Mouse (Mus musculus) ES-E14 (cell line): ENCODE data around the gene Asap2. TPM values are rescaled to one million over a fixed set of nuclear protein-coding genes. Genes with fewer than 3 reads are reported as not detected.

Experiments
- DNase-seq: peaks from one replicate; pipeline ENCODE4 v3.0.0-alpha.2; 2013; ENCODE audit warnings: low read depth, low spot score
- H3K27ac ChIP-seq: 2 replicates; pipeline ENCODE4 v1.5.1; 2012; ENCODE audit warnings: low read depth, mild to moderate bottlenecking, low read length, moderate library complexity, mixed read lengths; ENCODE audit not compliant: poor library complexity, insufficient read depth, severe bottlenecking
- H3K36me3 ChIP-seq: 2 replicates; pipeline ENCODE4 v1.6.1; 2012; ENCODE audit warnings: mild to moderate bottlenecking, low read length, moderate library complexity, mixed read lengths; ENCODE audit not compliant: control insufficient read depth, poor library complexity, insufficient read depth, severe bottlenecking
- H3K4me1 ChIP-seq, 2 experiments: fragments of 150-350 bp in 1 of 2; sonication (generic) in 1 of 2; 2 replicates each; pipeline ENCODE4 v1.6.1; 2012; ENCODE audit warnings: low read length in 2 of 2, mild to moderate bottlenecking in 1 of 2, mixed read lengths in 1 of 2; ENCODE audit not compliant: control insufficient read depth in 2 of 2, insufficient read depth in 2 of 2, poor library complexity in 1 of 2
- H3K4me3 ChIP-seq, 2 experiments: fragments of 150-350 bp in 1 of 2; sonication (generic) in 1 of 2; 2 replicates each; pipeline ENCODE4 v1.5.1; 2012; ENCODE audit warnings: low read length in 2 of 2, low read depth in 1 of 2, mild to moderate bottlenecking in 1 of 2, mixed read lengths in 1 of 2; ENCODE audit not compliant: insufficient read depth in 1 of 2, poor library complexity in 1 of 2, severe bottlenecking in 1 of 2
- H3K9ac ChIP-seq: 2 replicates; pipeline ENCODE4 v1.6.1; 2012; ENCODE audit warnings: low read depth, mild to moderate bottlenecking, low read length, mixed read lengths; ENCODE audit not compliant: poor library complexity, insufficient read depth, severe bottlenecking
- H3K9me3 ChIP-seq: fragments of 150-350 bp; sonication (generic); 2 replicates; pipeline ENCODE4 v1.6.1; 2012; ENCODE audit warnings: low read depth, mild to moderate bottlenecking, low read length; ENCODE audit not compliant: control insufficient read depth, insufficient read depth
- CHD2 ChIP-seq: IDR thresholded peaks from 2 replicates; pipeline ENCODE4 v1.6.1; 2014; ENCODE audit warnings: mild to moderate bottlenecking, low read depth, low read length, inconsistent platforms
- HCFC1 ChIP-seq: IDR thresholded peaks from 2 replicates; pipeline ENCODE4 v1.6.1; 2012; ENCODE audit warnings: low read length, inconsistent platforms, borderline replicate concordance; ENCODE audit not compliant: insufficient read depth
- MAFK ChIP-seq: IDR thresholded peaks from 2 replicates; pipeline ENCODE4 v1.6.1; 2014; ENCODE audit warnings: mild to moderate bottlenecking, low read depth, low read length, inconsistent platforms; ENCODE audit not compliant: insufficient read depth
- ZC3H11A ChIP-seq: IDR thresholded peaks from 2 replicates; pipeline ENCODE4 v1.6.1; 2012; ENCODE audit warnings: low read depth, mild to moderate bottlenecking, inconsistent platforms, low read length, borderline replicate concordance
- ZNF384 ChIP-seq: IDR thresholded peaks from 2 replicates; pipeline ENCODE4 v1.6.1; 2012; ENCODE audit warnings: low read depth, low read length, inconsistent platforms
- in situ Hi-C, 2 experiments: fragments of 600-800 bp; cut with MboI; formaldehyde crosslinking; loops; one replicate each; pipeline ENCODE4 v1.15.1; 2025; ENCODE audit warnings: low sequenced_read_pairs in 2 of 2, inconsistent platforms in 1 of 2; ENCODE audit not compliant: unreplicated experiment in 2 of 2
- total RNA-seq: library from RNA; depleted of rRNA; stranded (reverse); fragments of 300-350 nt; gene quantifications from 2 replicates; pipeline ENCODE4 v1.2.3, GENCODE M21; 2012

Gene Asap2
- total RNA-seq, 1 experiment = 6.8 TPM

GRCm38 (mm10) chr12:21128930-21129869, 138.9 kb downstream of the Asap2 start:
- TF ChIP-seq ZC3H11A (no peak), CHD2 (no peak), MAFK (no peak), HCFC1 (no peak), ZNF384 (no peak)
- no peak overlapping the region for H3K4me3 ChIP-seq
- in situ Hi-C loops = no loop called here
- peaks cover 6 to 11% of the 10 kb centered on the region in 2 experiments; a peak in 1 of 4 replicates for H3K4me1 ChIP-seq
- H3K9me3 ChIP-seq = no peaks in the 10 kb centered on the region
- DNase-seq = no peak
- H3K27ac ChIP-seq = no peak overlapping the region
- H3K9ac ChIP-seq = no peak overlapping the region
- H3K36me3 ChIP-seq = no peaks in the 10 kb centered on the region

DNA sequence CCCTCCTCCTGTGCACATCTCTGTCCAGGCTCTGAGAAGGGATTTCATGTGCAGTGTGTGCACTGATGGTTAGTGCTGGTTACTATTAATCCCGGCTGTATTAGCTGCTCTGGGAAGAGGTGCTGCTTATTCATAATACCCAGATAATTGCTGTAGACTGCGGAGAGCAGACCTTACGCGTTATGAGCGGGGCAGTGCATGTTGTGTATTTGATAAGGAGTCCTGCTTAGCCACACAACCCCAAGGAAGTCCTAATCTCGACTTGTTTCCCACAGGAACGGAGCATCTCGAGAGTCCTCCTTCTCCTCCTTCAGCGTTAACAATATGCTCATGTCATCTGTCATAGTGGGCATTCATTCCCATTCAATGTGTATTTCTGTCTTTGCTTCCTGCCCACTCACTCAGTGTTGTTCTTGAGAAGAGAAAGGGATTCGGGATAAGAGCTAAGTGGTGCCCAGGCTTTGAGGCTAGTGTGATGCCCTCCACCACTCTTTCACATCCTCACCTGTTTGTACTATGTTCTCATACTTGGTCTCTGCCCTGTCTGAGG, 140.1 kb downstream of the Asap2 start:
- no peak for TF ChIP-seq CHD2
- H3K36me3 ChIP-seq = no peaks in the 10 kb centered on the region
- no peak for DNase-seq
- no peak overlapping the region for H3K27ac ChIP-seq
- no peak overlapping the region for H3K9ac ChIP-seq
- peaks cover 6 to 11% of the 10 kb centered on the region in 2 experiments; a peak in 1 of 4 replicates for H3K4me1 ChIP-seq
- no peak overlapping the region for H3K4me3 ChIP-seq
- in situ Hi-C loops = no loop called here
- H3K9me3 ChIP-seq = no peaks in the 10 kb centered on the region

- 0 out of 4 replicates have a peak overlapping the region, but pooled peaks of 1 of the 2 experiments have one; percentile 9 for H3K4me3 ChIP-seq
- no peak for DNase-seq
- TF ChIP-seq MAFK (no peak), ZC3H11A (no peak), ZNF384 (no peak), CHD2 (no peak), HCFC1 (no peak)
- H3K4me1 ChIP-seq = peaks cover 6 to 18% of the 10 kb centered on the region in 2 experiments; a peak in 1 of 4 replicates
- in situ Hi-C loops = no loop called here
- no peak overlapping the region for H3K27ac ChIP-seq
- H3K9ac ChIP-seq = no peak overlapping the region
- no peaks in the 10 kb centered on the region for H3K9me3 ChIP-seq
- no peaks in the 10 kb centered on the region for H3K36me3 ChIP-seq
Measured at GRCm38 (mm10) chr12:21132537-21132936, 142.3 kb downstream of the Asap2 start.

DNA sequence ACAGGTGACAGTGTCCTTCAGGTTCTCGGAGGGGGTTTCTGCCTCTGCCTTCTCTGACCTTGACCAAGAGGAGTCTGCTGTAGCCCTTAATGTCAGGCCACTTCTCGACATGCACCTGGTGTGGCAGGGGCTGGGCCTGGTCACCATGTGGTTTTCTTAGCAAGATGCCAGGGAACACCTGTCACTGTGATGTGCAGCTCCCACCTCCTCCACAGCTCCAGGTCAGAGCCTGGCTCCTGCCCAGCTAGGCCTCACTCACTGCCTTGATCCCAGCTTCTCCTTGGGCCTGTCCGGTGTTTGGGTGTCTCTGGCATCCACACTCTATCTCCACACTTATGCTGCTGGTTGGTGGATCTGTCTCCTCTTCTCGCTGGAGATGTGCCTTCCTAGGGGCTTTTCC, 142.8 kb downstream of the Asap2 start:
- Histone ChIP-seq H3K9ac (no peak overlapping the region), H3K4me1 (peaks cover 6 to 18% of the 10 kb centered on the region in 2 experiments; a peak in 1 of 4 replicates), H3K27ac (no peak overlapping the region), H3K36me3 (no peaks in the 10 kb centered on the region), H3K9me3 (no peaks in the 10 kb centered on the region), H3K4me3 (no peak overlapping the region)
- no peak for TF ChIP-seq MAFK
- no peak for DNase-seq
- in situ Hi-C loops = no loop called here
